Mouse (Mus musculus): ENCODE results near the gene Eno1.
"Not testable (repeated sequence)": the region's sequence is repeated elsewhere in the genome, so short reads cannot be mapped to it uniquely, and the experiment has no call there.

The Eno1 gene

GRCm38 (mm10) chr4:150249731-150250270 lies 13.3 kb downstream of the Eno1 start:
- DNase-seq (ENCODE audit: low read depth, low spot score) = no peak

GRCm38 (mm10) chr4:150250549-150251422 lies 14.3 kb downstream of the Eno1 start:
- no peak for DNase-seq (ENCODE audit: low read depth, low spot score)

- DNase-seq (ENCODE audit: low read depth, low spot score) = no peak
Observed at GRCm38 (mm10) chr4:150254416-150254815, 17.9 kb downstream of the Eno1 start.

- DNase-seq (ENCODE audit: low read depth, low spot score) = no peak
Observed at GRCm38 (mm10) chr4:150255181-150255580, 18.7 kb downstream of the Eno1 start.

GRCm38 (mm10) chr4:150257252-150258204 lies 21.0 kb downstream of the Eno1 start:
- no peak for DNase-seq (ENCODE audit: low read depth, low spot score)

- DNase-seq (ENCODE audit: low read depth, low spot score) = no peak
Observed at GRCm38 (mm10) chr4:150258388-150258787, 21.9 kb downstream of the Eno1 start.

- DNase-seq (ENCODE audit: low read depth, low spot score) = no peak
Observed at GRCm38 (mm10) chr4:150259577-150259976, 23.1 kb downstream of the Eno1 start.

GRCm38 (mm10) chr4:150260111-150260510 lies 23.6 kb downstream of the Eno1 start:
- DNase-seq (ENCODE audit: low read depth, low spot score) = no peak

- no peak for DNase-seq (ENCODE audit: low read depth, low spot score)
Observed at GRCm38 (mm10) chr4:150260745-150261144, 24.2 kb downstream of the Eno1 start.

GRCm38 (mm10) chr4:150262301-150262700 lies 25.8 kb downstream of the Eno1 start:
- no peak for DNase-seq (ENCODE audit: low read depth, low spot score)

GRCm38 (mm10) chr4:150264903-150265302 lies 28.4 kb downstream of the Eno1 start:
- no peak for DNase-seq (ENCODE audit: low read depth, low spot score)

- DNase-seq (ENCODE audit: low read depth, low spot score) = no peak
Observed at GRCm38 (mm10) chr4:150265471-150265870, 28.9 kb downstream of the Eno1 start.

- DNase-seq (ENCODE audit: low read depth, low spot score) = no peak
Observed at GRCm38 (mm10) chr4:150266655-150267223, 30.2 kb downstream of the Eno1 start.

GRCm38 (mm10) chr4:150268674-150269653 lies 32.4 kb downstream of the Eno1 start:
- no peak for DNase-seq (ENCODE audit: low read depth, low spot score)

GRCm38 (mm10) chr4:150269679-150270078 lies 33.2 kb downstream of the Eno1 start:
- DNase-seq (ENCODE audit: low read depth, low spot score) = no peak

GRCm38 (mm10) chr4:150270718-150271117 lies 34.2 kb downstream of the Eno1 start:
- DNase-seq (ENCODE audit: low read depth, low spot score) = not testable (repeated sequence)

- DNase-seq (ENCODE audit: low read depth, low spot score) = no peak
Observed at GRCm38 (mm10) chr4:150272725-150273124, 36.2 kb downstream of the Eno1 start.

- DNase-seq (ENCODE audit: low read depth, low spot score) = no peak
Observed at GRCm38 (mm10) chr4:150275531-150275930, 39.0 kb downstream of the Eno1 start.

- not testable (repeated sequence) for DNase-seq (ENCODE audit: low read depth, low spot score)
Observed at GRCm38 (mm10) chr4:150279336-150279735, 42.8 kb downstream of the Eno1 start.

GRCm38 (mm10) chr4:150280002-150280401 lies 43.5 kb downstream of the Eno1 start:
- no peak for DNase-seq (ENCODE audit: low read depth, low spot score)
